Mouse (Mus musculus) limb, embryonic 14.5 days (tissue): ENCODE data around the gene Adipor1. TPM values are rescaled to one million over a fixed set of nuclear protein-coding genes. Genes with fewer than 3 reads are reported as not detected.
"Not testable (repeated sequence)": the region's sequence is repeated elsewhere in the genome, so short reads cannot be mapped to it uniquely, and the experiment has no call there.

Source experiments
- ATAC-seq: fragments of 200-750 bp; cut with Nextera tagmentation; 2 replicates; pipeline ENCODE4 v1.8.0; 2017; ENCODE audit warnings: low read depth, moderate number of reproducible peaks, moderate TSS enrichment; ENCODE audit not compliant: low FRiP score
- DNase-seq: peaks from one replicate; pipeline ENCODE4 v3.0.0-alpha.2; 2015; ENCODE audit warnings: low spot score
- H3K27ac ChIP-seq: fragments of 300-500 bp; sonication (generic); replicated peaks from 2 replicates; pipeline ENCODE4 v1.5.1; 2014; ENCODE audit warnings: low read depth, mild to moderate bottlenecking, low read length, moderate library complexity, mixed read lengths
- H3K27me3 ChIP-seq: fragments of 300-500 bp; sonication (generic); 2 replicates; pipeline ENCODE4 v1.6.1; 2014; ENCODE audit warnings: low read length, mixed read lengths; ENCODE audit not compliant: control insufficient read depth, insufficient read depth
- H3K36me3 ChIP-seq: fragments of 300-500 bp; sonication (generic); 2 replicates; pipeline ENCODE4 v1.6.1; 2014; ENCODE audit warnings: mild to moderate bottlenecking, low read length, moderate library complexity, mixed read lengths; ENCODE audit not compliant: control insufficient read depth, insufficient read depth
- H3K4me1 ChIP-seq: fragments of 300-500 bp; sonication (generic); 2 replicates; pipeline ENCODE4 v1.6.1; 2014; ENCODE audit warnings: antibody characterized with exemption, low read length, mixed read lengths; ENCODE audit not compliant: control insufficient read depth, insufficient read depth
- H3K4me2 ChIP-seq: fragments of 300-500 bp; sonication (generic); replicated peaks from 2 replicates; pipeline ENCODE4 v1.6.1; 2014; ENCODE audit warnings: low read depth, mild to moderate bottlenecking, low read length, moderate library complexity; ENCODE audit not compliant: severe bottlenecking
- H3K4me3 ChIP-seq: fragments of 300-500 bp; sonication (generic); replicated peaks from 2 replicates; pipeline ENCODE4 v1.5.1; 2014; ENCODE audit warnings: low read length
- H3K9ac ChIP-seq: fragments of 300-500 bp; sonication (generic); 2 replicates; pipeline ENCODE4 v1.6.1; 2014; ENCODE audit warnings: mild to moderate bottlenecking, low read depth, low read length, moderate library complexity; ENCODE audit not compliant: severe bottlenecking
- H3K9me3 ChIP-seq: fragments of 300-500 bp; sonication (generic); 2 replicates; pipeline ENCODE4 v1.6.1; 2016; ENCODE audit warnings: low read length; ENCODE audit not compliant: control insufficient read depth
- POLR2A ChIP-seq: fragments of 200-500 bp; IDR thresholded peaks from 2 replicates; pipeline ENCODE4 v1.8.0; 2012; ENCODE audit warnings: inconsistent platforms, mild to moderate bottlenecking, moderate library complexity, borderline replicate concordance; ENCODE audit not compliant: insufficient read depth, insufficient read length; ENCODE audit errors: extremely low read depth
- WGBS: fragments of 180-500 bp; shearing (Covaris S2); extraction: QIAGEN DNeasy Blood & Tissue Kit; methylation state at CpG from one replicate; pipeline ENCODE4 v1.1.7; 2014; 5-methylcytosine and 5-hydroxymethylcytosine counted together
- polyA plus RNA-seq, 2 experiments: library from polyadenylated mRNA; depleted of rRNA in 1 of 2; stranded (reverse) in 1 of 2; unstranded in 1 of 2; fragments of >200 nt; fragmentation: Nextera tagmentation in 1 of 2; extraction: Ambion mirVana in 1 of 2; gene quantifications; 2 replicates each; pipeline versions ENCODE4 v1.2.1 to v1.2.3; 2012 to 2014

The Adipor1 gene
- polyA plus RNA-seq, 2 experiments: 74.9 to 92.1 TPM

DNA sequence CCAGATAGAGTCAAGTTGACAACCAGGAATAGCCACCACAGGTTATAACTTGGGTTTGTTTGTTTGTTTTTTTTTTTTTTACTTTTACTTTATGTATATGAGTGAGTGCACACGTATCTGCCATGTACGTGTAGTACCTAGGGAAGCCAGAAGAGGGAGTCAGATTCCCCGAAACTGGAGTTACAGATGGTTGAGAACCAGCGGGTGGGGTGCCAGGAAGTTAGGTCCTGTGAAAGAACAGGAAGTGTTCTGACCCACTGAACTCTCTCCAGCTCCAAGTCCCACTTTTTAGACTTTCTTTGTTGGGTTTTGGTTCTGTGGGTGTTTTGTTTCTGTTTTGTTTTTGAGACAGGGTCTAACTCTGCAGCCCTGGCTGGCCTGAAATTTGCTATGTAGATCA is 20.2 kb downstream of the Adipor1 start:
- TF ChIP-seq POLR2A: no peak
- H3K27me3 ChIP-seq: no peaks in the 10 kb centered on the region
- ATAC-seq: no peak
- H3K4me2 ChIP-seq: no peak overlapping the region
- H3K9me3 ChIP-seq: no peaks in the 10 kb centered on the region
- H3K36me3 ChIP-seq: peaks cover 30% of the 10 kb centered on the region
- no peak overlapping the region for H3K4me3 ChIP-seq
- no peaks in the 10 kb centered on the region for H3K4me1 ChIP-seq
- H3K27ac ChIP-seq: no peak overlapping the region
- no peak for DNase-seq
- no peak overlapping the region for H3K9ac ChIP-seq
- WGBS: 37% methylated on average over 4 of the region's 4 CpGs

DNA sequence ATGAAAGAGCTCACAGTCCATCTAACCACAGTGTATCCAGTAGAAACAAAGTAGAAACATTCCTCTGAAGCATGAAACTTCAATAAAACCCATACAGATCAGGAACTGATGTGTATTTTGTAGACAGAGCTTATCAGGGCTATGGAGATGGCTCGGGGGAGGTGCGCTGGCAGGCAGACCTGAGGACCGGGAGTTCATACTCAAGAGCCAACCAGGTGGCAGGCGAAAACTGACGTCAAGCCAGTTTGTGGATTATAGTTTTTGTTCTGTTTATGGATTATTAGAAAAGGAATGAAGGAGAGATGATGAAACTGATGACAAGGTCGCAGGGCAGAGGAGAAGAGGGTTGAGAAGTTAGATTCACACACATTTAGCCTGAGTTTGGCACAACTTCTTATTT is 25.3 kb downstream of the Adipor1 start:
- H3K9ac ChIP-seq: no peak overlapping the region
- H3K4me2 ChIP-seq: no peak overlapping the region
- no peaks in the 10 kb centered on the region for H3K4me1 ChIP-seq
- H3K9me3 ChIP-seq: no peaks in the 10 kb centered on the region
- H3K4me3 ChIP-seq: no peak overlapping the region
- H3K36me3 ChIP-seq: no peaks in the 10 kb centered on the region
- DNase-seq: no peak
- 84% methylated on average over 6 of the region's 6 CpGs for WGBS
- H3K27me3 ChIP-seq: no peaks in the 10 kb centered on the region
- no peak overlapping the region for H3K27ac ChIP-seq
- no peak for ATAC-seq
- no peak for TF ChIP-seq POLR2A

DNA sequence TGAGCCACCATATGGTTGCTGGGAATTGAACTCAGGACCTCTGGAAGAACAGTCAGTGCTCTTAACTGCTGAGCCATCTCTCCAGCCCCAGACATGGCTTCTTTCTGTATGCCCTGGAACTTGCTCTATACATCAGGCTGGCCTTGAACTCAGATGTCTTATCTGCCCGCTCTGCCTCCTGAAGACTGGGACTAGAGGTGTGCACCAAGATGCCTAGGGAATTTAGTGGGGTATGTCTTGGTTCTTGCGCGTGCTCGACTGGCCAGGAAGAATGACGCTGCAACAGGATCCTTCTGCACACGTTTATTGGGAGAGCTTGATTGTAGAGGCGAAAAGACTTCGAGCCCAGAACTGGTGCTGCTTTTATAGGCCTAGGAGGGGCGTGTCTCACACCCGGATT is 26.6 kb downstream of the Adipor1 start:
- H3K9me3 ChIP-seq, H3K27ac ChIP-seq, H3K36me3 ChIP-seq, ATAC-seq, DNase-seq, H3K9ac ChIP-seq, H3K27me3 ChIP-seq, H3K4me2 ChIP-seq, H3K4me1 ChIP-seq, H3K4me3 ChIP-seq: not testable (repeated sequence)
- WGBS: 89% methylated on average over 6 of the region's 10 CpGs

DNA sequence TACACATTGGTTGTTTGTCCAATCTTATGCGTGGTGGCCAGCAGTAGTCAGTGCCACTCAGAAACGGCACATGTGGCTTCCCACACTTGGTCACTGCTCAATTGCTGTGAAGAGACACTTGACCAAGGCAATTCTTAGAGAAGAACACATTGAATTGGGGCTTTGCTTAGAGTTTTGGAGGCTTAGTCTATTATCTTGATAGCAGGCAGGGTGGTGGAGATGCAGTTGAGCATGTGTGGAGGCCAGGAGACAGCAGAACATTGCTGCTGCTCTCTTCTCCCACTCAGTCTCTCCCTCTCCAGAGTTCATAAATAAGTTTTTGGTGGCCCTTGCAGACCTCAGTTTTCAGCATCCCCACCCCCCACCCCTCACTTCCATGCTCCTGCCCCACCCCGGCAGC is 27.2 kb downstream of the Adipor1 start:
- DNase-seq (no peak), ATAC-seq (no peak)
- 96% methylated on average over 3 of the region's 3 CpGs for WGBS
- Histone ChIP-seq H3K4me2 (no peak overlapping the region), H3K36me3 (no peaks in the 10 kb centered on the region), H3K4me1 (no peaks in the 10 kb centered on the region), H3K27ac (no peak overlapping the region), H3K27me3 (no peaks in the 10 kb centered on the region), H3K4me3 (no peak overlapping the region), H3K9ac (no peak overlapping the region), H3K9me3 (no peaks in the 10 kb centered on the region)
- TF ChIP-seq POLR2A: no peak

DNA sequence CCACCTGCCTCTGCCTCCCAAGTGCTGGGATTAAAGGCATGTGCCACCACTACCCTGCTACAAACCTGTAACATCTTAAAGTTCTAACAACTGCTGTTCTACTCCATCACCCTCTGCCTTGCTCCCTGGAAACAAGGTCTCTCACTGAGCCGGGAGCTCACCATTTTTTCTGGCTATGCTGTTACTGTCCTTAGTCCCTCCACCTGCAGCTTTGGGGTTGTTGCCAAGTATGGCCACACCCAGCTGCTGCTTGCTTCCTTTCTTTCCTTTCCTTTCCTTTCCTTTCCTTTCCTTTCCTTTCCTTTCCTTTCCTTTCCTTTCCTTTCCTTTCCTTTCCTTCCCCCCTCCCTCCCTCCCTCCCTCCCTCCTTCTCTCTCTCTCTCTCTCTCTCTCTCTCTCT is 28.1 kb downstream of the Adipor1 start:
- not testable (repeated sequence) for H3K4me3 ChIP-seq, ATAC-seq, H3K9ac ChIP-seq, H3K27me3 ChIP-seq, DNase-seq, H3K4me2 ChIP-seq, H3K4me1 ChIP-seq, H3K9me3 ChIP-seq, H3K27ac ChIP-seq, H3K36me3 ChIP-seq
- WGBS: 62% methylated on average over 1 of the region's 1 CpGs

DNA sequence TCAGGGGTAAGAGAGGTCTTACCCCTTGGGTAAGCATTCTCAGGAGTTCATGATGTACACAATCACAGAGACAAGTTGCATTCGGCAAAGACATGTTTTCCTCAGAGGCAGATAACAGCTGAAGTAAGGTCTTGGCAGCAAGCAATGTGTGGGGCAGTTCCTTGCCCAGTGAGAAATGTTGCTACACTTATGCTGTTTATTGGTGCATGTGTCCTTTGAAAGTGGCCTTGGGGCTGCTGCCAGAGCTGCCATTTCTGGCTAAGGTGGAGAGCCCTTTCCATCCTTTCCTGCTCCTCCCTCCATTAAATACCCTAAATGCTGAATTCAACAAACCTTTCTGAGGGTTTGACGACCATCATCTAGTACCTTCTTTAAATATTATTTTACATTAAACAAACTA is 30.2 kb downstream of the Adipor1 start:
- no peak for DNase-seq
- no peak for ATAC-seq
- no peaks in the 10 kb centered on the region for H3K36me3 ChIP-seq
- H3K4me2 ChIP-seq: no peak overlapping the region
- H3K9ac ChIP-seq: no peak overlapping the region
- H3K4me3 ChIP-seq: no peak overlapping the region
- H3K9me3 ChIP-seq: no peaks in the 10 kb centered on the region
- no peaks in the 10 kb centered on the region for H3K4me1 ChIP-seq
- TF ChIP-seq POLR2A: no peak
- 82% methylated on average over 2 of the region's 2 CpGs for WGBS
- no peaks in the 10 kb centered on the region for H3K27me3 ChIP-seq
- no peak overlapping the region for H3K27ac ChIP-seq

DNA sequence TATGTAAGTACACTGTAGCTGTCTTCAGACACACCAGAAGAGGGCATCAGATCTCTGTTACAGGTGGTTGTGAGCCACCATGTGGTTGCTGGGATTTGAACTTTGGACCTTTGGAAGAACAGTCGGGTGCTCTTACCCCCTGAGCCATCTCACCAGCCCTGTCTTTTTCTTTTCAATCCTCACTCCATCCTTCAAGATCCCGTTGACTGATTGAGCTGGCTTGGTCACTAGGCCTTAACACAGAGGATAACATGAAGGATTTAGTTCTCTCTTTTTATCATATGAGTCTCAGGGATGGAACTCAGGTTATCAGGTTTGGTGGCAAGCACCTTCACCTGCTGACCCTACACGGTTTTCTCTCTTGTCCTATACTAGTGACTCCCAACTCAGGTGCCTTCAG is 33.4 kb downstream of the Adipor1 start:
- not testable (repeated sequence) for ATAC-seq, H3K27me3 ChIP-seq, H3K36me3 ChIP-seq, H3K4me3 ChIP-seq, H3K27ac ChIP-seq, H3K4me2 ChIP-seq, H3K9ac ChIP-seq, H3K4me1 ChIP-seq, H3K9me3 ChIP-seq, DNase-seq
- 71% methylated on average over 3 of the region's 3 CpGs for WGBS
